Mouse (Mus musculus): ENCODE results near the gene Gaa.
"Not testable (repeated sequence)": the region's sequence is repeated elsewhere in the genome, so short reads cannot be mapped to it uniquely, and the experiment has no call there.

Gaa gene

DNA sequence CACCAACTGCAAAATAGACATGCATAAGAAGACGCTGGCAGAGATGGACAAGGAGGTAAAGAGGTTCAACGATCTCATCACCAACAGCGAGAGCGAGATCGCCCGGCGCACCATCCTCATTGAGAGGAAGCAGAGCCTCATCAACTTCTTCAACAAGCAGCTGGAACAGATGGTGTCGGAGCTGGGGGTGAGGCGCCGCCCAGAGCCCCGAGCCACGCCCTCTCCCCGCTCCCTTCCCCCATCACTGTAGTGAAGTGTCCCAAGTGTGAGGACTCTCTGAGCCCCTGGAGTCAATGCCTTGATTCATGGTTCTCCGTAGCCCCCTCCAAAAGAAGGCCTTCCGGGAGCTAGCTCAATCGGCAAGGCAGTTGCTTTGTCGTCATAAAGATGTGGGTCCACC lies 16.7 kb upstream of the Gaa start:
- intact Hi-C loops (cut with DNase I), result no loop called here

DNA sequence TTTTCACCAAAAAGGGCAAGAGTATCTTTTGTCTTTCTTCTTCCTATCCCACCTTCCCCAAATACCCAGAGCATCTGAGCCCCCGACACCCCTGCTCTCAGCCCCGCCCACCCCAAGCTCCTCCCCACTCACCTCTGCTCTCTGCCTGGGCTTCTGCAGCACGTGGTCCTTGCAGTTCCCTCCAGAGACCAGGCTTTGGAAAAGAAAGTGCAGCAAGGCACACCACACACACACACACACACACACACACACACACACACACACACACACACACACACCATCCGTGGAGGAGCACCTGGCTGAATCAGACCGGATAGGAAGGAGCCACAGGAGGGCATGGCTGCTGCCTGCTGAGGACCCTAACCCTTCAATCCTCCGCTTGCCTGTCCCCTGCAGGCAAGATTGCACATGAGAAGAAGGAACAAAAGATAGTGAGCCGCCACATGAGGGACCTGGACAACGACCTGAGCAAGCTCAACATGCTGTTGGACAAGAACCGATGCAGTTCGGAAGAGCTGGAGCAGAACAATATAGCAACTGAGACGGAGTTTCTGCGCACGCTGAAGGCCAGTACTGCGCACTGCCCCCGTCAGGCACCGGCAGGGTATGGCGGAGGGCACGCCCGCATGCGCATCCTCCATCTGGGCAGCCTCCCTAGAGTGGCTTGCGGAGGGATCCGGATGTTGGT lies 14.7 kb upstream of the Gaa start:
- intact Hi-C loops (cut with DNase I), result no loop called here

DNA sequence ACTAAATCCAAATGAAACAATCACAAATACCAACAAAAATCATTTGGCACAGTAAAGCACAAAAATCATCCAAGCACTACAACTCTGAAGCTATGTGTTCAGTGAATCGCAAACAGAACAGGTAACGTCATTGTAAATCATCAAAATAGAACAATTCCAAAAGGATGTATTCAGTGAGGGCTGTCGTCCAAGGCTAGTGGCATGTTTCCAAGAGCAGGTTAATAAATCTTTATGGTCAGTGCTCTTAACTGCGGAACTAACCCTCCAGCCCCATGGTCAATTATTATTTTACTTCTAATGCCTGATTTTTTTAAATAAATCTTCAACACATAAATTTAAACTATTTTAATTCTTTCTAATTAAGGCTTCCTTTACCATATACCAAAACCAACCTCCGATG lies 11.1 kb upstream of the Gaa start:
- intact Hi-C loops (cut with DNase I), result not testable (repeated sequence)

DNA sequence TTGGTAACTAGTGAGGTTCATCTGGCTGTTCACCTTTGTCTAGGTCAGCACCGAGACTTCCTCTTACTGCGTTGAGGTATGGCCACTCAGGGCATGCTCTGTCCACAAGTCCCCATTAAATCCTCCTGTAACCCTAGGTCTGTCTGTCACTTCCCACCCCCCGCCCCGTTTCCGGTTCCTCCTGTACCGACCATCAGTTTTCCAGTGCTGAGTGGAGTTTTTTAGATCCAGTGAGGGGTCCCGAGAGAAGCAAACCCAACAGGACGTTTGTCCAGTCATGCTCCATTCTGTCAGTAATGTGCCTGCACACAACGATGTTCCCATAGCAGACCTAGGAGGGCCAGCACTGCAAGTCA lies 9.5 kb upstream of the Gaa start:
- intact Hi-C loops (cut with DNase I), result no loop called here

DNA sequence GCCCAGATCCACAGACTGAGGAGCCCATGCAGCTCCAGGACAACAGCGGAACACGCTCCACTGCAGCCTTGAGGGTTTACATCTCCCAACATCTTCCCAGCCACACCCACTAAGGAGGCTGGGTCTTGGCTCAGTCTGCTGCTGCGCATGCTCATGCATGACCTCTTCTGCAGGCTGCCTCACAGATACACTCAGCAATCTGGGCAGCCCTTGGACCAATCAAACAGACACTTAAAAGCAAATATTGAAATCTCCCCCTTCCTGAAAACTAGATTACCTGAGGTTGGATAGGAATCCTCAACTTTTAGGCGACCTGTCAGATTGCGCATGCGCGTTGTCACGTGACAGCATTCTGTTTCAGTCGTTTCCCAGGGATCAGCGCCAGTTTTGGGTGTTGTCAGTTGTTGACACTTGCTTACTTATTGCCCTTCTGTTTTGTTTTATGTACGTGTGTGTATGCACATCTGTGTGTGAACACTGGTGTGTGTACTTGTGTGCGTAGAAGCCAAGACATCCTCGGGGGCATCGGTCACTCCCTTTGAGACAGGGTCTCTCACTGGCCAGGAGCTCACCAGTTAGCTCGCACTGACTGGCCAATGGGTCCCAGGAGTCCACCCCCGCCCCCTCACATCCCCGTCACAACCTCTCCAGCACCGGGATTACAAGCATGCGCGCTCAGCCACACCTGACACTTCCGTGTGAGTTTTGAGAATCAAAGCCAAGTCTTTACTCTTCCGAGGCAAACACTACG lies 8.9 kb upstream of the Gaa start:
- intact Hi-C loops (cut with DNase I), result no loop called here

DNA sequence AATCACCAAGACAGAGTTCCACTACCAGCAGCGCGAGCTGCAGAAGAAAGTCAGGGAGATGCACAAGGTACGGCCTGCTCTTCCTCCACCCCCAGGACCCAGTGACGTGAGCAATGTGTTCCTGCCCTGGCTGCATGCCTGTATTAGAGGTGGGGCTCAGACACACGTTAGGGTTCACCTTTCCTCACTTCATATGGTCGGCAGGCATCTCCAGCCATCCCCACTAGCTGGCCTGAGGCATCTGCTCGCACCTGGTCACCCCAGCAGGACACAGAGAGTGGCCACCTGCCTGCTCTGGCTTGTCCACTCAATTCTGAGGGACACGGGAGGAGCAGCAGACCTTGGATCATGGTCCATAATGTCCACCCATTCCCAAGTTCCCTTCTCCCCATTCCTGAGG lies 7.7 kb upstream of the Gaa start:
- intact Hi-C loops (cut with DNase I), result no loop called here

DNA sequence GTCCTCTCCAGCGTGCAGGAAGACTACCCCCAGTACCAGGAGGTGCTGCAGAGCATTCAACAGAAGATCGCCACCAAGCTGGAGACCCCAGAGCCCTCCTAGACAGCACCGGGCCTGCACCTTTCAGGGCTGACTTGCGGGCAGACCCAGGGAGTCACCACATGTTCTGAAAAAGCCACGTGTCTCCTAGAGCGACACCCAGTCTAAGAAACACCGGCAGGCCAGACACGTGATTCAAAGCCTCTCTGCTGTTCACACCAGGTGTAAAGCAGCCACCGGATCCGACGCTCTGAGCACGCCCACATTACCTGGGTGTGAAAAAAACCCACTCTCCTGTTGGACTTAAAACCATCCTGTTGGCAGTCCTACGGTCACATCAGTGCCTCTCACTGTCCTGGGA lies 3.3 kb upstream of the Gaa start:
- intact Hi-C loops (cut with DNase I), result no loop called here

DNA sequence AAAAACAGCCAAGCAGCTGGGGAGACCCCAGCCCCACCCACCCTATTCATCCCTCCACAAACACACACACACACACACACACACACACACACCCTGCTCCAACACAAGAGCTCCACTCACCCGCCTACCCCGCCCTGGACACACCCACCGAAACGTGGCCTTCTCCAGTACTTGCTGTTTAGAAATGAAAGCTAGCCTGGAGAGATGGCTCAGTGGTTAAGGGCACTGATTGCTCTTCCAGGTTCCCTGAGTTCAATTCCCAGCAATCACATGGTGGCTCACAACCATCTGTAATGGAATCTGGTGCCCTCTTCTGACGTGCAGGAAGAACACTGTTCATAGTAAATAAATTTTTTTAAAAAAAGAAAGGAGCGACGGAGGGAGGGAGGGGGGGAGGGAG lies 1.9 kb upstream of the Gaa start:
- intact Hi-C loops (cut with DNase I), result no loop called here

DNA sequence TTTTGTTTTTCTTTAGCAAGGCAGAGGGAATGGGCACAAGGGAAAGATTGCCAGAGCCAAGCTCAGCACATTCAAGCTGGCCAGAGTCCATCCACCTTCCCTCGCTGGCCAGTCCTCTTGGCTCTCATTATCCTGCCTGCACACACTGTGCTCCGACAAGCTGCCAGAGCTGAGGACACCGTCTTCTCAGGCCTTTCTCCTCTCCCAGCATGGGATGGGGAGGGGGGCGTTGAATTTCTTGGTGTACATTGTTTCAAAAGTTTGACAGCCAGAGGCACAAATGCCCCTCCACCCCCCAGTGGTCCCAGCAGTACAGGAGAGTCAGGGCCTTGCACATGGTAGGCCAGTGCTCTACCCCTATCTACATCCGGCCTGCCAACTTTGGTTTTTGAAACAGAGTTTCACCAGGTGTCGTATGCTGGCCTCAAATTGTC lies 429 bp upstream of the Gaa start:
- intact Hi-C loops (cut with DNase I), result no loop called here

DNA sequence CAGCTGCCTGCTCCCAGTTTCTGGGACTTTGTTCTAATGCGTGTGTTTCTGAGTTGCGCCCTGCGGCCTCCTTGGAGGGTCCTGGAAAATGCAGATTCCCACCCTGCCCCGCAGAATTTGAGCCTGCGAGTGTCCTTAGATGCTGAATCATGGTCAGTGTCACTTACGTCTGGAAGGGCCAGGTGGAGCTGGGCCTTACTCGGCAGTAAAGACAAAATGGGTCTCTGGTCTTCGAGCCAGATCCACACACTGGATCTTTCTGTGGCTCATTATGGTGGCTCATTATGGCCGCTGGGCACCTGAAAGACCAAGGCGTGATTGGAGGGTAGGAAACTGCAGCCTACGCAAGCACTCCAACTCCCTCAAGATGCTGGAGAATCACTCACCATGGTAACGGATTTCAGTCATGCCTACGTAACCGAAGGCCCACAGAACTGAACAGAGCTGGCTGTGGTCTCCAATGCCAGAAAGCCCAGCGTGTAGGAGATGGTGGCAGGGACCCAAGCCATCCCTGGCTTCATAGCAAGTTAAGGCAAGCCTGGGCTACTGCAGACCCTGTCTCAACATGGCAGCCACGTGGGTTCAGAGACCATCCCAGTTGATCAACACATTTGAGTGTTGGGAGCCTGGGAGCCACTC lies 989 bp downstream of the Gaa start:
- intact Hi-C loops (cut with DNase I), result no loop called here

DNA sequence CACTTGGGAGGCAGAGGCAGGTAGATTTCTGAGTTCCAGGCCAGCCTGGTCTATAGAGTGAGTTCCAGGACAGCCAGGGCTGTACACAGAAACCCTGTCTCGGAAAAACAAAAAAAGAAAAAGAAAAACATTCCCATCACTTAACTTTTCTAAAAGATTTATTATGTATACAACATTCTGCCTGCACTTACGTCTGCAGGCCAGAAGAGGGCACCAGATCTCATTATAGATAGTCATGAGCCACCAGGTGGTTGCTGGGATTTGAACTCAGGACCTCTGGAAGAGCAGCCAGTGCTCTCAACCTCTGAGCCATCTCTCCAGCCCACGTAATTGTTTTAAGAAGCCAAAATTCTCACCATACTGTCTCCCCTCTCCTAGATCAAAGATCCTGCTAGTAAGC lies 4.8 kb downstream of the Gaa start:
- intact Hi-C loops (cut with DNase I), result not testable (repeated sequence)

DNA sequence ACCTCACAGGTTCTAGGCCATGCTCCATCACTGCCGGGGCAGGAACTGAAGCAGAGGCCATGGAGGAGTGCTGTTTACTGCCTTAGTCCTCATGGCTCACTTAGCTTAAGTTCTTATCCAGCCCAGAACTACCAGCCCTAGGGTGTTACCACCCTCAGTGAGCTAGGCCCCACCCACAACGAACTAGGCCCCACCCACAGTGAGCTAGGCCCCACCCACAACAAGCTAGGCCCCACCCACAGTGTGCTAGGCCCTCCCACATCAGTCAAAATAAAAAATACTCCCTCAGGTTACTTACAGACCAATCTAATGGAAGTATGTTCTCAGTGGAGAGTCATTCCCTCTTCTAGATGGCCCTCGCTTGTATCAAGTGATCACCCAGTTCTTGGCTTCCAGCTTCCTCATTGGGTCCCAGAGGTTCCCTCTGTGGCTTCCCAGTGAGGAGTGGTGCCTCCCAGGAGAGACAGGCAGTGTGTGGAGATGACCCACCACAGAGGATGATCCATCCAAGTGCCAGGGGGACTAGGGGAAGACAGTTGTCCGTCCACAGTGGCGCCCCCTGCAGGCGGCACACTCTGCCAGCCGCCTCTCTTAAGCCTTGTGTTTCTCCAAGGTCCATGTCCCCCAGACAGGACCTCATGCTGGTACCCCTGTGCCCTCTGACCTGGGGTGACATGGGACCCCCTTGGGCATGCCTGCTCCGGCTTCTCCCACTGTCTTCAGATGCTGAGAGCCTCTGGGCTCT lies 5.7 kb downstream of the Gaa start:
- intact Hi-C loops (cut with DNase I), result no loop called here

DNA sequence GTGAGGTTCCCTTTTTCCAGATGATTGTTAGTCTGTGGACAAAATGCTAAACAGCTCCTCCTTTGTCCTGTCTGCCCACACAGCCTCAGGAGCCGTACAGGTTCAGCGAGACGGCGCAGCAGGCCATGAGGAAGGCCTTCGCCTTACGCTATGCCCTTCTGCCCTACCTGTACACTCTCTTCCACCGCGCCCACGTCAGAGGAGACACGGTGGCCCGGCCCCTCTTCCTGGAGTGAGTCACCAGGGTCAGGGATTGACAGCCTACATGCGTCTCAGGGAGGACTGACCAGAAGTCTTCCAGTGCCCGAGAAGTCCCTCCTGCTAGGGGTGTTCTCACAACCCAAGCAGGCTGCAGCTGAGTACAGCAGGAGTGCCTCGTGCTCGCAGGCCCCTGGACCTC lies 13.3 kb downstream of the Gaa start:
- intact Hi-C loops (cut with DNase I), result no loop called here

DNA sequence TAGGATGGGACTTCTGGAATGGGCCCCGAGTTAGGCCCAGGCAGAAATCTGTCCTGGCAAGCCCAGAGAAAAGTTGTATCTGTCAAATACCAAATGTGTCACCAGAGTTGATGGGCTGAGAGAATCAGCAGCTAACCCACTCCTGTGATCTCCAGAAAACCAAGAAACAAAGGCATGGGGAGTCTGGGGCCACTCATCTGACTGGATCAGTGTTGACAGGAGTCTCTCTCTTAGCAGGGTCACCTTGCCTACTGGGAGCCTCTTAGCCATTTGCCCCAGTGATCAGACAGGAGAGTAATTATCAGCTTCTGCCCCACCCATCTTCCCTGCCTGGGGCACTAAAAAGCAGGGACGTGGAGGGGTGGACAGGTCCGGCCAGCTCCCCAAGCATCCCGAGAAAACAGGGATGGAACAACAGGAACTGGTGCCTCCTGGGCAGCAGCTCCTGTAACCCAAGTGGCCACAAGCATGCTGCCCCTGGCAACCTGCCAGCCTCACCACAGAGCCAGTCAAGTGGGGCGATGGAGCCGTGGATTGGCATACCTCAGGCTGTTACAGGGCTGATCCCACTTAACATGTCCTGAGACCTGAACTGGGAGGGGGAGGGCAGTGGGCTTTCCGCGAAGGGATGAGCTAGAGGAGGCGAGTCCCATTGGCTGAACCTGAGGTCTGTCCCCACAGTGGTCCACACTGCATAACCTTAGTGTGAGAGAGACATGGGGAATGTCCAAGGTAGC lies 18.3 kb downstream of the Gaa start:
- intact Hi-C loops (cut with DNase I), result no loop called here

DNA sequence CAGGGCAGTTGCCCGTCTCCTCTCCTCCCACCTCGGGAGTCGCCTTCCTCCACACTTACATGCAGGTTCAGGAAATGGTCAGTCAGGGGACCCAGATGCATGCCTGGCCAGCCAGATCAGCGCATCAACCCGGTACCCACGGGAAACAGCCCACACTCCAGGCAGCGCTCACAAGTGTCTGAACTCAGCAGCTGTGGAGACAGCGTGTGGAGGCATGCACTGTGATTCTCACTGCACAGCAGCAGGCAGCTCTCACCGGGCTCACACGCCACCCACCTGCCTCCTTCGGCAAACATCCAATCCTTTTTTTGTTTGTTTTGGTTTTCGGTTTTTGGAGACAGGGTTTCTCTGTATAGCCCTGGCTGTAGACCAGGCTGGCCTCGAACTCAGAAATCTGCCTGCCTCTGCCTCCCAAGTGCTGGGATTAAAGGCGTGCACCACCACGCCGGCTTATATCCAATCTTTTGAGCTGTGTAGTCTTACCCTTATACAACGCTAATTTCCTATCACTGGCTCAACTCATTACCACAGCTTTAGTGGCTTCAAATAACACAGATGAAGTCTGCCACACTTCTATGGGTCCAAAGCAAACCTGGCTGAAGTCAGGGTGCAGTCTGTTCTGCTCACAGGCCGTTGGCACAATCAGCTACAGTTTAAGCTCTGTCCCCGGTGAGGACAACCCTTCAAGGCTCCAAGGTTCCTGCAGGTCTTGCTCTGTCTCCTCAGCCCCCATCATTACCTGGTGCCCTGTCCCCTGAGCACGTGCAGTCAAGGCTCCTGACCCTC lies 19.7 kb downstream of the Gaa start:
- intact Hi-C loops (cut with DNase I), result no loop called here

DNA sequence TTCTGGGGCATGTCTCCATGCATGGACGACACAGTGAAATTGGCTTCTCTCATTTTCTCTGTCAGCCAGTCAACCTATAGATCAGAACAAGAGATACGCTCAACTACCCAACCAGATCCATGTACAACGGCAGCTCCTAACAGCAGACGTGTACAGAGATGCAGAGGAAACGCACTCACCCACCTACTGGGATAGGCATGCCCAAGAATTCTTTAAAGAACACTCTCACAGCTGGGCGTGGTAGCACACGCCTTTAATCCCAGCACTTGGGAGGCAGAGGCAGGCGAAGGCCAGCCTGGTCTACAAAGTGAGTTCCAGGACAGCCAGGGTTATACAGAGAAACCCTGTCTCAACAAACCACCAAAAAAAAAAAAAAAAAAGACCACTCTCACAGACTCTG lies 25.2 kb downstream of the Gaa start:
- intact Hi-C loops (cut with DNase I), result not testable (repeated sequence)

DNA sequence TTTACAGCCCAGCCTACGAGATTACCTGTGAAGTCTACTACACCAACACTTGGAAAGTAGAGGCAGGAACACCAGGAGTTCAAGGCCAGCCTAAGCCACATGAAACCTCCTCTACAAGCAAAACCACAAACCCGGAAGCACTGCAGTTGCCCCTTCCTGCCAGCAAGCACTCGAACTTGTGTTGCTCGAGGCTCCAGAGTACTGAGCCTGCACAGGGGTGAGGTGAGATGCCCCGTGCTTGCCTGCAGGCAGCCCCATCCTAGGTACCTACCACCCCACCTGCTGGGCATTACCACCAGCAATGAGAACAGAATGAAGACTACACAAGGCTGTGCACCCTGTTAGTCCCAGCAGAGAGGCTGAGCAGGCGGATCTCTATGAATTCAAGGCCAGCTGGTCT lies 30.3 kb downstream of the Gaa start:
- intact Hi-C loops (cut with DNase I), result no loop called here

DNA sequence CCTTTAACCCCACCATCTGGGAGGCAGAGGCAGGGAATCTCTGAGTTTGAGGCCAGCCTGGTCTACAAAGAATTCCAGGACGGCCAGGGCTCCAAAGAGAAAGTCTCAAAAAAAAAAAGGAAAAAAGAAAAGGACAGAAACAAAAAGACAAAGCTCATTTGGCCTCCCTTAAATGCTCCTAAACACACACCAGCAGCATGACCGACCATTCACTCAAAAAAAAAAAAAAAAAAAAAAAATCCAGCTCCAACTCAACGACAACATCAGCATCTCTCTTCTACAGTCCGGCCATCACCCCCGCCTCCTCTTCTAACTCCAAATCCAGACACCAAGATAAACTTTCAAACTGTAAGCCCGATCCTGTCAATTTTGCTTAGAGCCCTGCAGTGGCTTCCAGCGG lies 31.2 kb downstream of the Gaa start:
- intact Hi-C loops (cut with DNase I), result no loop called here

DNA sequence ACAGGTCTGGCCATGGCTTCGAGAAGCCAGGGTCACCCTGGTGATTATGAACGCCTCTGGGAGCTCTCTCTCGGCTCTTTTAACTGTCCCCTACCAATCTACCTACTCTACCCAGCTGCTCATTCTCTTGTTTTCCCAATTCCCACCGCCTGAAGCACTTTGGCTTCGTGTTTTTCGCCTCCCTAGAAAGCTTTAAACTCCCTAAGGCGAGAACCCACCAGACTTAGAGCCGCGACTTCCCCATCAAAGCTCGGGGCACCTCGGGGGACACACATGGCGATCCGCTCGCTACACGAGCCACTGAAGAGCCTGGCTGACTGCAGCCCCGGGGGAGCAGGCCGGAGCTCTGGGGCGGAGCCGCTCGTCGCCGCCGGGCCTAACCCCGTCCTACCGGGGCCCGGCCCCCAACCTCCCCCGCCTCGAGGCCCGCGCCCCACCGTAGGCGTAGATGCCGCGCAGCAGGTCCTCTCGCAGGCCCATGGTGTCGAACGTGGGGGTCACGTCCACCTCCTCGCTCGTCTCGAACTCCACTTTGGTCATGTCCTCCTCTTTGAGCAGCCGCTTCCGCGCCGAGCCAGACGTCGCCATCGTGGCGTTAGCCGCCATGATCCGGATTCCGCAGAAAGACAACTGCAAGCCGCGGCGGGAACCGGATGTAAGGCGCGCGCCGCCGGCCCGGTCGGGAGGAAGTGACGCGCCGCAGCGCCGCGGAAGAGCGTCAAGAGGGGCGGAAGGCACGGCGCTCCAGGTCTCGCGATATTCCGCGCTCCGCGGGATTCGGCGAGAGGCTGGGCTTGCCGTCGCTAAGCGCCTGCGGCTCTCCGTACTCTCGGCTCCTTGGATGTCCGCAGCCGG lies 31.9 kb downstream of the Gaa start, which contains the start of gene Eif4a3:
Eif4a3 (minus strand) TSS at position 699 of the 855 bp plus-strand sequence.
- intact Hi-C loops (cut with DNase I), result no loop called here
